Mouse (Mus musculus) small intestine, adult 2 months (tissue): ENCODE data around the gene Smg8. TPM values are rescaled to one million over a fixed set of nuclear protein-coding genes. Genes with fewer than 3 reads are reported as not detected.

Source experiments
- H3K27ac ChIP-seq: fragments of 200-500 bp; 2 replicates; pipeline ENCODE4 v1.5.1; 2012; ENCODE audit warnings: low read depth, low read length, control low read depth, inconsistent platforms; ENCODE audit not compliant: insufficient read depth
- H3K27me3 ChIP-seq: fragments of 200-500 bp; 2 replicates; pipeline ENCODE4 v1.6.1; 2012; ENCODE audit warnings: mild to moderate bottlenecking, moderate library complexity, low read length, inconsistent platforms; ENCODE audit not compliant: control insufficient read depth, insufficient read depth
- H3K36me3 ChIP-seq: fragments of 200-500 bp; 2 replicates; pipeline ENCODE4 v1.6.1; 2012; ENCODE audit warnings: mild to moderate bottlenecking, low read length, control low read depth, inconsistent platforms; ENCODE audit not compliant: control insufficient read depth, insufficient read depth
- H3K4me1 ChIP-seq: fragments of 200-500 bp; 2 replicates; pipeline ENCODE4 v1.6.1; 2012; ENCODE audit warnings: low read length, inconsistent platforms, mixed read lengths; ENCODE audit not compliant: control insufficient read depth, insufficient read depth, insufficient read length
- H3K4me3 ChIP-seq: fragments of 200-500 bp; 2 replicates; pipeline ENCODE4 v1.5.1; 2012; ENCODE audit warnings: low read depth, mild to moderate bottlenecking, control low read depth, inconsistent platforms, low read length, moderate library complexity
- CTCF ChIP-seq: fragments of 200-500 bp; IDR thresholded peaks from 2 replicates; pipeline ENCODE4 v1.5.1; 2012; ENCODE audit warnings: low read depth, mild to moderate bottlenecking, control low read depth, inconsistent platforms, low read length, moderate library complexity, mixed read lengths; ENCODE audit not compliant: insufficient replicate concordance, insufficient read length; ENCODE audit errors: extremely low read depth
- POLR2A ChIP-seq: fragments of 200-500 bp; IDR thresholded peaks from 2 replicates; pipeline ENCODE4 v1.6.1; 2012; ENCODE audit warnings: low read depth, mild to moderate bottlenecking, control low read depth, inconsistent platforms, low read length, moderate library complexity
- WGBS: fragments of 180-500 bp; shearing (Covaris S2); methylation state at CpG from one replicate; pipeline ENCODE4 v1.1.7; 2018; 5-methylcytosine and 5-hydroxymethylcytosine counted together
- polyA plus RNA-seq: library from polyadenylated mRNA; depleted of rRNA; stranded (reverse); fragments of >200 nt; gene quantifications from 2 replicates; pipeline ENCODE4 v1.2.3, GENCODE M21; 2012

The Smg8 gene
- polyA plus RNA-seq, 1 experiment: 2.4 TPM

DNA sequence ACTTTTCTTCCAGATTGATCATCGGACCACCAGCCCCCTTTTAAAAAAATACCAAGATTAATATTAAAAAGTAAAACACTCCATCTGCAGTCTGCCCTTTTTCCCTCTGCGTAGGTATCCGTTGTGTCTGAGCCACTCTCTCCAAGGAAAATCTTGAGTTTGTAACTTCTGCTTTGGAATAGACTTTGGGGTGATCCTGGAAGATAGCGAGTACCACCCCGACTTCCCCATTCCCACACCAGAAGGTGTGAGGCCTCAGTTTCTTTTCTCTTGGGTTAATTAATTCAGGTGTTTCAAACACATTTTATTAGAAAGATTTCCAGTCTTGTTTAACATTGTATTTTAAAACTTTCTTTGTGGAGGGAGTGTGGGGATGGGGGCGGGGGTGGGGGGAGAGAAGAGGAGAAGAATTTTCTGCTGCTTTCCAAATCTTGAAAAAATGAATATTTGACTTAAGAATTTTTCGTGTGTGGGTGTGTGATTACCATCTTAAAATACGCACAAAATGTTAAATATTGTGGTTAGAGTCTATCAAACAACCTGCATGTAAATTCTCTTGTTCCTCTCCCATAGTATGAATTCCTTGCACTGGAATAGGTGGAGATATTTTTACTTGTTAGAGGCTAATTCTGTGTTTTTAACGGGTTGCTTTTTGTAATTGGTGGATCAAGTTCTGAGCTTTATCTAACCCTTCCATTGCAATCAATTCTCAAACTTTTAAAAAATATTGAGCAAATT is 23.8 kb upstream of the Smg8 start:
- H3K27ac ChIP-seq: no peak overlapping the region
- 14% methylated on average over 9 of the region's 9 CpGs for WGBS

GRCm38 (mm10) chr11:87109519-87110171 is 23.1 kb upstream of the Smg8 start:
- H3K36me3 ChIP-seq: peaks cover under 1% of the 10 kb centered on the region; the same call in 1 of the 2 replicates
- TF ChIP-seq CTCF (no peak), POLR2A (no peak)
- no peaks in the 10 kb centered on the region for H3K4me1 ChIP-seq
- WGBS: under 1% methylated on average over 42 of the region's 42 CpGs
- peak overlapping the region; percentile 74 for H3K4me3 ChIP-seq
- H3K27me3 ChIP-seq: no peaks in the 10 kb centered on the region
- peak overlapping the region; percentile 76 for H3K27ac ChIP-seq

More for the DNA sequence above, 23.8 kb upstream of the Smg8 start:
- H3K4me3 ChIP-seq: peak overlapping the region; percentile 74
- no peak for TF ChIP-seq POLR2A
- H3K27me3 ChIP-seq: no peaks in the 10 kb centered on the region
- H3K36me3 ChIP-seq: peaks cover 1% of the 10 kb centered on the region; the same call in 1 of the 2 replicates
- H3K4me1 ChIP-seq: no peaks in the 10 kb centered on the region

DNA sequence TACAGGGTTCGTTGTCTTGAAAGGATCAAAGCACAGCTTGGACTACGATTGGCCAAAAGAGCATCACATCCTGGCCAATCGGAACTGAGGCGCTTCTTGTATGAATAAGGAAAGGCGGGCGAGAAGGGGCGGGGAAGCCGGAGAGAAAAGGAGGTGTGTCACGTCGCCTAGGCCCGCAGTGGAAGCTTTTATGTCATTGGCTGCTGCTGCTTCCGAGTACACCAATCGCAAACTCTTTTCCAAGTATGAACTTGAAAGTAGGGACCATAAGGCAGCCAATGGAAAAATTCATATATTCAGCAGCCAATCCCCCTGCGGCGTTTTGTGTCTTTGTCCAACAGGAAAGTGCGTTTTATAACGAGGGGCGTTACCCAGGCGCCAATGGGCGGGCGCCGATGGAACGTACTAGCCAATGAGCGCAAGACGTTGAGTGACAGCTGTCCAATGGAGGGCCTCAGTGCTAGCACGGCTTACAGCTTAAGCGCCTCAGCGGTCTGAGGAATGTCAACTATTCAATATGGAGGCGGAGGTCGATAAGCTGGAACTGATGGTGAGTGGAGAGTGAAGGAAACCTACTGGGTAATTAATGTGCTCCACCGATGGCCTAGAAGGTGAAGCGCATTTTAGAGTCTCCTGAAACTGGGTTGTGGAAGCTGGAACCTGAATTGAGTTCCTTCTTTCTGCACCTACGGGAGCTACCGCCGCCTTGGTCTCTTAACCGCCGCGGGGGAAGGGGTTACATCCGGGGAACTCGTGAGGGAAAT is 22.4 kb upstream of the Smg8 start, which contains the start of gene Ska2:
TSS of gene Ska2 (plus strand) at position 480 of the 764 bp plus-strand sequence.
- Histone ChIP-seq H3K4me3 (peak within 1 kb of the TSS; percentile 74), H3K36me3 (peaks cover 2% of the 10 kb centered on the region), H3K27ac (peak within 1 kb of the TSS; percentile 76), H3K27me3 (no peaks in the 10 kb centered on the region), H3K4me1 (no peaks in the 10 kb centered on the region)
- no peak; the same call in 1 of the 2 replicates for TF ChIP-seq POLR2A
- under 1% methylated on average over 40 of the region's 40 CpGs for WGBS

GRCm38 (mm10) chr11:87108409-87108754 is 21.8 kb upstream of the Smg8 start, which contains the start of gene Prr11:
Gene Prr11 (minus strand): TSS chr11:87108708.
- H3K27ac ChIP-seq: peak within 1 kb of the TSS; percentile 76
- TF ChIP-seq CTCF (no peak), POLR2A (no peak)
- peak within 1 kb of the TSS; percentile 74 for H3K4me3 ChIP-seq
- no peaks in the 10 kb centered on the region for H3K4me1 ChIP-seq
- H3K36me3 ChIP-seq: peaks cover 2% of the 10 kb centered on the region
- 0% methylated on average over 14 of the region's 14 CpGs for WGBS
- H3K27me3 ChIP-seq: no peaks in the 10 kb centered on the region

DNA sequence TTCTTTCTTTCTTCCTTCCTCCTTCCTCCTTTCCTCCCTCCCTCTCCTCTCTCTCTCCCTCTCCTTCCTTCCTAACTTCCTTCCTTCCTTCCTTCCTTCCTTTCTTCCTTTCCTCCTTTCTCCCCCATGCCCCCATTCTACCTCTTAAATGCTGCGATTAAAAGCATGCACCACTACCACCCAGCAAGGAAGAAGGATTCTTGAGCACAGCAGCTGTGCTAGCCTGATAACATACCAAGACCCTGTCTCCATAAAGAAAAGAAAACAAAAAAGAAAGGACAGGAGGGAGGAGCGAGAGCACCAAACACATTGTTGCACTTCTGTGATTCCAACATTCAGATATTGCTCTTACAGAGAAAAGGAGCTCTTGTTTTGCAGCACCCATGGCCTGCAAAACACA is 568 bp upstream of the Smg8 start:
- H3K4me1 ChIP-seq: peaks cover 12% of the 10 kb centered on the region; the same call in 1 of the 2 replicates
- no peaks in the 10 kb centered on the region for H3K27me3 ChIP-seq
- WGBS: 27% methylated on average over 2 of the region's 2 CpGs
- peaks cover 18% of the 10 kb centered on the region for H3K36me3 ChIP-seq
- no peak for TF ChIP-seq POLR2A
- no peak for TF ChIP-seq CTCF
- peak overlapping the region; percentile 59; the same call in 1 of the 2 replicates for H3K27ac ChIP-seq
- no peak overlapping the region; the same call in 1 of the 2 replicates for H3K4me3 ChIP-seq

- peak overlapping the region; percentile 100 for H3K4me3 ChIP-seq
- H3K27ac ChIP-seq: no peak overlapping the region
- H3K36me3 ChIP-seq: peaks cover 28% of the 10 kb centered on the region
- no peaks in the 10 kb centered on the region for H3K27me3 ChIP-seq
- 59% methylated on average over 13 of the region's 13 CpGs for WGBS
- no peak for TF ChIP-seq POLR2A
- peaks cover 12% of the 10 kb centered on the region; the same call in 1 of the 2 replicates for H3K4me1 ChIP-seq
Observed at GRCm38 (mm10) chr11:87085461-87085860, 1.1 kb downstream of the Smg8 start.

DNA sequence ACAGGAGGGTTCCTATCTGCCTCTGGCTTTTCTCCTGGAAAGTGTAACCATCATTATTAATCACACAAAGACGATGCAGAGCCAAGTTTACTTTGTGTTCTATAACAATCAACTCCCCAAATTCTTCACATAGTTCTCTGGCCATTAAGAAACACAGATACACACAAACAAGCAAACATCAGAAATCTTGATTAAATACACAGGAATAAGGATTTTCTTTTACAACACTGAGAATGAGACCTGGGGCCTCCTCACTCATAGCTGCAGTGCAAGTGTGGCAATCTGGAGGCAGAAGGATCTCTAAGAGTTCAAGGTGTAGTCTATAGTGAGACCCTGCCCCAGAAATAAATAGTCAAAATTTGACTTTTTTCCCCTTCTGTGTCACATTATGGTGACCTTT is 2.9 kb downstream of the Smg8 start:
- H3K4me1 ChIP-seq: peaks cover 12% of the 10 kb centered on the region; the same call in 1 of the 2 replicates

More for the DNA sequence above, 2.9 kb downstream of the Smg8 start:
- WGBS: 50% methylated on average over 1 of the region's 1 CpGs
- no peak for TF ChIP-seq POLR2A
- no peak for TF ChIP-seq CTCF
- Histone ChIP-seq H3K27me3 (no peaks in the 10 kb centered on the region), H3K27ac (no peak overlapping the region), H3K36me3 (peaks cover 36% of the 10 kb centered on the region), H3K4me3 (no peak overlapping the region)
